Mouse (Mus musculus) heart, postnatal 0 days (tissue): ENCODE data around the gene Asb3.

ENCODE experiments used
- CTCF ChIP-seq: IDR thresholded peaks from 2 replicates; pipeline ENCODE4 v1.5.1; 2016; ENCODE audit warnings: antibody characterized with exemption, control low read depth, low read depth
- EP300 ChIP-seq: IDR thresholded peaks from 2 replicates; pipeline ENCODE4 v1.6.1; 2016; ENCODE audit warnings: antibody characterized with exemption, low read depth

DNA sequence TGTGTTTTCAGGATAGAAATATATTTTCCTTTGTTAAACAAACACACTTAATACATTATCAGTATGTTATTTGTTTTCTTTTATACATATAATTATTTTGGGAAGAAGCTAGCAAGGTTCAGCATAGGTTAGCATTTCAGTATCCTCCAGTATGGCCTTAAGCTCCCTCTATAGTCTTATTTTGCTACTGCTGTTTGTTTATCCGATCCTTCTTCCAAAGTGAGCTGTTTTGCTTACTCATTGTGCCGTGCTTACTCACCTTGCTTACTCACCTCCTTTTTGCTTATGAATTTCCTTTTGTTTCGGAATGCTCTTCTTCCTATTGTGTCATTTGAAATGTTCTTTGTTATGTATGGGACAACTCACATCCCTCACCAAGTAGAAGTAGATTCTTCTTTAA lies 111.5 kb downstream of the Asb3 start:
- TF ChIP-seq CTCF (no peak), EP300 (no peak)
